Mouse (Mus musculus): ENCODE measurements around the gene Pde4c. TPM values are rescaled to one million over a fixed set of nuclear protein-coding genes. Genes with fewer than 3 reads are reported as not detected.

Pde4c gene
- total and polyA plus RNA-seq, 2 experiments from 2014 or later: 0.39 to 0.77 TPM

DNA sequence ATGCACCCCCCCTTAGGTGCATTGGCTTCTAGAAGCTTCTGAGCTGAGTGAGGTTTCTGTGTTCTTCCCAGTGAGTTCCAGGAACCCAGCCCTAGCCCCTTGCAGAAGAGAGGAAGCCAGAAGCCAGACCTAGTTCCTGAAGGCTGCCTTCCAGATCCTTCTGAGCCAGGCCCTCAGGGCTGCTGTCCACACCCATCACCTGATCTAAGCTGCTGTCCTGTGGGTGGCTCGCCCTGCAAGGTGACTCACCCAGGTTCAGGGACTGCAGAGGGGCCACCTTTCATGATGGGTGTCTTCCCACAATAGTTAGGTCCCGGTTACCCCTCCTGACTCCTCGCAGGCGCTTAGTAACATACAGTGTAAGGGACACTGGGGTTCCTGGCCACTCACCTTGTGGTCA lies 44.1 kb upstream of the Pde4c start:
- Histone ChIP-seq H3K4me3 (ENCODE audit: low read depth, low read length) (no peak overlapping the region), H3K9ac (replicated peaks; ENCODE audit: low read length, poor library complexity, severe bottlenecking) (no peak overlapping the region), H3K36me3 (ENCODE audit: insufficient read depth, low read length) (peaks cover 17% of the 10 kb centered on the region; the same call in 1 of the 2 replicates), H3K27ac (ENCODE audit: low read depth, low read length) (no peak overlapping the region), H3K9me3 (ENCODE audit: low read length) (no peaks in the 10 kb centered on the region), H3K4me2 (ENCODE audit: low read depth, low read length, poor library complexity, severe bottlenecking) (no peak overlapping the region), H3K27me3 (ENCODE audit: insufficient read depth, low read length) (no peaks in the 10 kb centered on the region), H3K4me1 (ENCODE audit: insufficient read depth, low read length) (peaks cover 1% of the 10 kb centered on the region; the same call in 1 of the 2 replicates)
- DNase-seq (ENCODE audit: low spot score) (no peak), ATAC-seq (ENCODE audit: low FRiP score) (no peak)
- TF ChIP-seq CTCF (IDR thresholded peaks at IDR 0.05): no peak
- WGBS: 98% methylated on average over 4 of the region's 4 CpGs

GRCm38 (mm10) chr8:70680039-70680438 lies 43.5 kb upstream of the Pde4c start:
- no peak for DNase-seq (ENCODE audit: low spot score)

GRCm38 (mm10) chr8:70681410-70681809 lies 42.1 kb upstream of the Pde4c start:
- Histone ChIP-seq H3K36me3 (ENCODE audit: insufficient read depth, low read length) (peaks cover 17% of the 10 kb centered on the region; the same call in 1 of the 2 replicates), H3K27me3 (ENCODE audit: insufficient read depth, low read length) (no peaks in the 10 kb centered on the region), H3K27ac (ENCODE audit: low read depth, low read length) (no peak overlapping the region), H3K4me2 (ENCODE audit: low read depth, low read length, poor library complexity, severe bottlenecking) (no peak overlapping the region), H3K4me1 (ENCODE audit: insufficient read depth, low read length) (no peaks in the 10 kb centered on the region; the same call in 1 of the 2 replicates), H3K9me3 (ENCODE audit: low read length) (no peaks in the 10 kb centered on the region), H3K4me3 (ENCODE audit: low read depth, low read length) (no peak overlapping the region), H3K9ac (replicated peaks; ENCODE audit: low read length, poor library complexity, severe bottlenecking) (no peak overlapping the region)
- TF ChIP-seq CTCF (IDR thresholded peaks at IDR 0.05): no peak
- no peak for ATAC-seq (ENCODE audit: low FRiP score)
- WGBS: 66% methylated on average over 3 of the region's 3 CpGs
- no peak for DNase-seq (ENCODE audit: low spot score)

More at GRCm38 (mm10) chr8:70680039-70680438, 43.5 kb upstream of the Pde4c start:
- ATAC-seq (ENCODE audit: low FRiP score): no peak
- H3K4me3 ChIP-seq (ENCODE audit: low read depth, low read length): no peak overlapping the region
- H3K36me3 ChIP-seq (ENCODE audit: insufficient read depth, low read length): peaks cover 17% of the 10 kb centered on the region; the same call in 1 of the 2 replicates
- H3K9me3 ChIP-seq (ENCODE audit: low read length): no peaks in the 10 kb centered on the region
- no peaks in the 10 kb centered on the region; the same call in 1 of the 2 replicates for H3K4me1 ChIP-seq (ENCODE audit: insufficient read depth, low read length)
- WGBS: 92% methylated on average over 3 of the region's 3 CpGs
- H3K27ac ChIP-seq (ENCODE audit: low read depth, low read length): no peak overlapping the region
- no peak overlapping the region for H3K9ac ChIP-seq (replicated peaks; ENCODE audit: low read length, poor library complexity, severe bottlenecking)
- H3K4me2 ChIP-seq (ENCODE audit: low read depth, low read length, poor library complexity, severe bottlenecking): no peak overlapping the region
- no peaks in the 10 kb centered on the region for H3K27me3 ChIP-seq (ENCODE audit: insufficient read depth, low read length)
- no peak for TF ChIP-seq CTCF (IDR thresholded peaks at IDR 0.05)

GRCm38 (mm10) chr8:70682193-70682592 lies 41.3 kb upstream of the Pde4c start:
- H3K4me2 ChIP-seq (ENCODE audit: low read depth, low read length, poor library complexity, severe bottlenecking): no peak overlapping the region
- no peak for ATAC-seq (ENCODE audit: low FRiP score)
- DNase-seq (ENCODE audit: low spot score): no peak
- peaks cover 17% of the 10 kb centered on the region; the same call in 1 of the 2 replicates for H3K36me3 ChIP-seq (ENCODE audit: insufficient read depth, low read length)
- H3K9me3 ChIP-seq (ENCODE audit: low read length): no peaks in the 10 kb centered on the region
- no peak overlapping the region for H3K27ac ChIP-seq (ENCODE audit: low read depth, low read length)
- no peaks in the 10 kb centered on the region; the same call in 1 of the 2 replicates for H3K4me1 ChIP-seq (ENCODE audit: insufficient read depth, low read length)
- TF ChIP-seq CTCF (IDR thresholded peaks at IDR 0.05): no peak
- WGBS: 12% methylated on average over 19 of the region's 19 CpGs
- peak overlapping the region; percentile 33 for H3K9ac ChIP-seq (replicated peaks; ENCODE audit: low read length, poor library complexity, severe bottlenecking)
- H3K4me3 ChIP-seq (ENCODE audit: low read depth, low read length): no peak overlapping the region
- no peaks in the 10 kb centered on the region for H3K27me3 ChIP-seq (ENCODE audit: insufficient read depth, low read length)

DNA sequence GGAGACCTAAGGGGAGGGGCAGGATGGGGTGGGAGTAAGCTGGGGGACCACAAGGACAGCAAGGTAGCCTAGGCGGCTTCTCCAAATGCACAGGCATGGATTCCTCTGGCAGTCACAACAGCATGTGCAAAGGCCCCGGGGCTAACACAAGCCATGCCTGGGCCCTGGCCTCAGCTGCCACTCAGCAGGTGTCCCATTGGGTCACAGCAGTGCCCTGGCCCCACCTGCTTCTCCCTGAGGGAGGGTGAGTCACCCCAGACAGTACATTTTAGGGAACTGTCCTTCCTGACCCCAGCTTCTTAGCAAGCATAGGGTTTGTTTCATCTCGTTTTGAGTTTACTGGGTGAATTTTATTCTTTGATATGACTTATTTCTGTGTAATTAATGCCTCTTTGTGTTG lies 40.8 kb upstream of the Pde4c start:
- H3K36me3 ChIP-seq (ENCODE audit: insufficient read depth, low read length): peaks cover 15% of the 10 kb centered on the region; the same call in 1 of the 2 replicates
- no peak overlapping the region for H3K4me3 ChIP-seq (ENCODE audit: low read depth, low read length)
- TF ChIP-seq CTCF (IDR thresholded peaks at IDR 0.05): no peak
- no peaks in the 10 kb centered on the region; the same call in 1 of the 2 replicates for H3K4me1 ChIP-seq (ENCODE audit: insufficient read depth, low read length)
- no peak for DNase-seq (ENCODE audit: low spot score)
- H3K4me2 ChIP-seq (ENCODE audit: low read depth, low read length, poor library complexity, severe bottlenecking): no peak overlapping the region
- H3K9me3 ChIP-seq (ENCODE audit: low read length): no peaks in the 10 kb centered on the region
- H3K9ac ChIP-seq (replicated peaks; ENCODE audit: low read length, poor library complexity, severe bottlenecking): no peak overlapping the region
- ATAC-seq (ENCODE audit: low FRiP score): no peak
- WGBS: 63% methylated on average over 3 of the region's 3 CpGs
- no peak overlapping the region for H3K27ac ChIP-seq (ENCODE audit: low read depth, low read length)
- H3K27me3 ChIP-seq (ENCODE audit: insufficient read depth, low read length): no peaks in the 10 kb centered on the region

DNA sequence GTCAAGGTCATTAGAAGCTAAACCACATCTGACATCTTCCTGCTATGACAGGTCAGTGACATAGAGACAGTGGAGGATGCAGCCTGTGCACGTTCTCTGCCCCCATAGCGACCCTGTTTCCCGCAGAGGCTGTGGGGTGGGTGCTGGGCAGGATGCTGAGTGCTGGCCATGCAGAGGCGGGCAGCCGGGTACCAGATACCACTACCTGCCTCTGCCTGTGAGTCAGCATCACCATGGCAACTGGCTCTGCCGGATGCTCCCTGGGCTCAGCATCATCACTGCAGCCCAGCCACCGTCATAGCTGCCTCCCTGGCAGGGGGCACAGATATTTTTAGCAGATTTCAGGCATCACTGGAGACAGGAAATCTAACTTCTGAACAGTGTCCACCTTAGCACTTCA lies 39.2 kb upstream of the Pde4c start:
- Histone ChIP-seq H3K4me1 (ENCODE audit: insufficient read depth, low read length) (no peaks in the 10 kb centered on the region; the same call in 1 of the 2 replicates), H3K36me3 (ENCODE audit: insufficient read depth, low read length) (no peaks in the 10 kb centered on the region), H3K9me3 (ENCODE audit: low read length) (no peaks in the 10 kb centered on the region), H3K4me2 (ENCODE audit: low read depth, low read length, poor library complexity, severe bottlenecking) (no peak overlapping the region), H3K27me3 (ENCODE audit: insufficient read depth, low read length) (no peaks in the 10 kb centered on the region), H3K4me3 (ENCODE audit: low read depth, low read length) (no peak overlapping the region), H3K27ac (ENCODE audit: low read depth, low read length) (peak overlapping the region; percentile 20; the same call in 1 of the 2 replicates), H3K9ac (replicated peaks; ENCODE audit: low read length, poor library complexity, severe bottlenecking) (0 out of 2 replicates have a peak overlapping the region, but pooled peaks have one; percentile 14)
- WGBS: 26% methylated on average over 7 of the region's 7 CpGs
- DNase-seq (ENCODE audit: low spot score) (peak; percentile 62), ATAC-seq (ENCODE audit: low FRiP score) (peak; percentile 61; the same call in 1 of the 2 replicates)
- no peak for TF ChIP-seq CTCF (IDR thresholded peaks at IDR 0.05)
